Mouse (Mus musculus) MEL (cell line): ENCODE results near the gene Zfp773. TPM values are rescaled to one million over a fixed set of nuclear protein-coding genes. Genes with fewer than 3 reads are reported as not detected.
A peak's percentile ranks its signal among the peaks of the same experiment; 100 is the strongest.

Experiments used
- DNase-seq: peaks from one replicate; pipeline ENCODE4 v3.0.0; 2011; ENCODE audit warnings: low read depth, low spot score
- H3K27ac ChIP-seq: 2 replicates; pipeline ENCODE4 v1.5.1; 2012; ENCODE audit warnings: low read depth, mild to moderate bottlenecking, control low read depth, low read length, moderate library complexity; ENCODE audit not compliant: control insufficient read depth
- H3K27me3 ChIP-seq, 2 experiments: fragments of 150-350 bp in 1 of 2; sonication (generic) in 1 of 2; 2 replicates each; pipeline ENCODE4 v1.6.1; 2012; ENCODE audit warnings: low read length in 2 of 2, mild to moderate bottlenecking in 2 of 2, improper control_type of control experiment in 1 of 2, moderate library complexity in 1 of 2; ENCODE audit not compliant: insufficient read depth in 2 of 2, control insufficient read depth in 1 of 2
- H3K36me3 ChIP-seq, 2 experiments: 2 replicates each; pipeline ENCODE4 v1.6.1; 2012 to 2014; ENCODE audit warnings: low read length in 2 of 2, improper control_type of control experiment in 1 of 2, inconsistent platforms in 1 of 2, mild to moderate bottlenecking in 1 of 2; ENCODE audit not compliant: insufficient read depth in 2 of 2, control insufficient read depth in 1 of 2
- H3K4me1 ChIP-seq, 2 experiments: fragments of 150-350 bp in 1 of 2; sonication (generic) in 1 of 2; 2 replicates each; pipeline ENCODE4 v1.6.1; 2012; ENCODE audit warnings: low read length in 2 of 2, improper control_type of control experiment in 1 of 2, mild to moderate bottlenecking in 1 of 2; ENCODE audit not compliant: insufficient read depth in 2 of 2, control insufficient read depth in 1 of 2
- H3K4me3 ChIP-seq, 2 experiments: fragments of 150-350 bp in 1 of 2; sonication (generic) in 1 of 2; 2 replicates each; pipeline ENCODE4 v1.5.1; 2012; ENCODE audit warnings: low read depth in 2 of 2, low read length in 2 of 2, mild to moderate bottlenecking in 2 of 2, moderate library complexity in 2 of 2, control low read depth in 1 of 2, improper control_type of control experiment in 1 of 2; ENCODE audit not compliant: control insufficient read depth in 1 of 2, insufficient read depth in 1 of 2
- H3K79me2 ChIP-seq: 2 replicates; pipeline ENCODE4 v1.6.1; 2012; ENCODE audit warnings: mild to moderate bottlenecking, low read length, moderate library complexity; ENCODE audit not compliant: control insufficient read depth, poor library complexity, insufficient read depth
- H3K9ac ChIP-seq: 2 replicates; pipeline ENCODE4 v1.6.1; 2012; ENCODE audit warnings: low read depth, mild to moderate bottlenecking, control low read depth, low read length, moderate library complexity; ENCODE audit not compliant: control insufficient read depth, poor library complexity, severe bottlenecking
- H3K9me3 ChIP-seq: fragments of 150-350 bp; sonication (generic); replicated peaks from 2 replicates; pipeline ENCODE4 v1.6.1; 2012; ENCODE audit warnings: mild to moderate bottlenecking, low read length, improper control_type of control experiment, moderate library complexity; ENCODE audit not compliant: insufficient read depth
- CTCF ChIP-seq, 3 experiments: IDR thresholded peaks in 2 of 3; conservative IDR thresholded peaks in 1 of 3; 2 replicates each; pipeline ENCODE4 v1.5.1; 2011 to 2012; ENCODE audit warnings: low read length in 3 of 3, low read depth in 2 of 3, mild to moderate bottlenecking in 2 of 3, improper control_type of control experiment in 1 of 3, inconsistent platforms in 1 of 3, mixed read lengths in 1 of 3, moderate library complexity in 1 of 3; ENCODE audit not compliant: control insufficient read depth in 1 of 3, insufficient read depth in 1 of 3, poor library complexity in 1 of 3, severe bottlenecking in 1 of 3
- ELF1 ChIP-seq: IDR thresholded peaks from 2 replicates; pipeline ENCODE4 v1.6.1; 2014; ENCODE audit warnings: low read depth, mild to moderate bottlenecking, inconsistent platforms, low read length, improper control_type of control experiment, moderate library complexity
- EP300 ChIP-seq, 2 experiments: IDR thresholded peaks; 2 replicates each; pipeline ENCODE4 v1.6.1; 2011; ENCODE audit warnings: improper control_type of control experiment in 2 of 2, low read length in 2 of 2, low read depth in 1 of 2, mild to moderate bottlenecking in 1 of 2
- GATA1 ChIP-seq: IDR thresholded peaks from 2 replicates; pipeline ENCODE4 v1.6.1; 2011; ENCODE audit warnings: low read depth, low read length, improper control_type of control experiment
- MAZ ChIP-seq: IDR thresholded peaks from 2 replicates; pipeline ENCODE4 v1.6.1; 2012; ENCODE audit warnings: low read depth, mild to moderate bottlenecking, inconsistent platforms, low read length, improper control_type of control experiment
- MEF2A ChIP-seq: IDR thresholded peaks from 2 replicates; pipeline ENCODE4 v1.6.1; 2014; ENCODE audit warnings: low read depth, mild to moderate bottlenecking, inconsistent platforms, low read length, improper control_type of control experiment; ENCODE audit not compliant: poor library complexity, insufficient replicate concordance, severe bottlenecking; ENCODE audit errors: extremely low read depth
- MXI1 ChIP-seq: IDR thresholded peaks from 2 replicates; pipeline ENCODE4 v1.6.1; 2011; ENCODE audit warnings: mild to moderate bottlenecking, low read depth, low read length, improper control_type of control experiment
- MYB ChIP-seq: IDR thresholded peaks from 2 replicates; pipeline ENCODE4 v1.6.1; 2011; ENCODE audit warnings: mild to moderate bottlenecking, low read depth, low read length, improper control_type of control experiment
- MYC ChIP-seq: IDR thresholded peaks from 2 replicates; pipeline ENCODE4 v1.6.1; 2011; ENCODE audit warnings: low read depth, mild to moderate bottlenecking, low read length, improper control_type of control experiment, moderate library complexity
- NELFE ChIP-seq: IDR thresholded peaks from 2 replicates; pipeline ENCODE4 v1.6.1; 2011; ENCODE audit warnings: low read depth, low read length, improper control_type of control experiment
- POLR2A ChIP-seq, 2 experiments: IDR thresholded peaks; 2 replicates each; pipeline ENCODE4 v1.6.1; 2011 to 2012; ENCODE audit warnings: low read length in 2 of 2, mild to moderate bottlenecking in 2 of 2, control low read depth in 1 of 2, improper control_type of control experiment in 1 of 2, low read depth in 1 of 2, moderate library complexity in 1 of 2; ENCODE audit not compliant: control insufficient read depth in 1 of 2, insufficient read depth in 1 of 2, poor library complexity in 1 of 2
- POLR2AphosphoS5 ChIP-seq: IDR thresholded peaks from 2 replicates; pipeline ENCODE4 v1.6.1; 2012; ENCODE audit warnings: low read depth, borderline replicate concordance, mild to moderate bottlenecking, inconsistent platforms, low read length, moderate library complexity, mixed read lengths
- SMC3 ChIP-seq: IDR thresholded peaks from 2 replicates; pipeline ENCODE4 v1.6.1; 2011; ENCODE audit warnings: low read depth, low read length, improper control_type of control experiment
- TAL1 ChIP-seq: IDR thresholded peaks from 2 replicates; pipeline ENCODE4 v1.6.1; 2012; ENCODE audit warnings: mild to moderate bottlenecking, inconsistent platforms, low read length, moderate library complexity, mixed read lengths
- TBP ChIP-seq: IDR thresholded peaks from 2 replicates; pipeline ENCODE4 v1.8.0; 2011; ENCODE audit warnings: low read depth, low read length, improper control_type of control experiment
- USF2 ChIP-seq, 2 experiments: IDR thresholded peaks; 2 replicates each; pipeline ENCODE4 v1.6.1; 2011 to 2012; ENCODE audit warnings: improper control_type of control experiment in 2 of 2, low read length in 2 of 2, borderline replicate concordance in 1 of 2, inconsistent platforms in 1 of 2, low read depth in 1 of 2, mild to moderate bottlenecking in 1 of 2; ENCODE audit not compliant: insufficient read depth in 1 of 2
- ZC3H11A ChIP-seq: IDR thresholded peaks from 2 replicates; pipeline ENCODE4 v1.6.1; 2012; ENCODE audit warnings: low read depth, mild to moderate bottlenecking, inconsistent platforms, low read length, improper control_type of control experiment
- ZKSCAN1 ChIP-seq: IDR thresholded peaks from 2 replicates; pipeline ENCODE4 v1.6.1; 2012; ENCODE audit warnings: low read depth, mild to moderate bottlenecking, inconsistent platforms, low read length, improper control_type of control experiment, moderate library complexity
- ZMIZ1 ChIP-seq: IDR thresholded peaks from 2 replicates; pipeline ENCODE4 v1.6.1; 2012; ENCODE audit warnings: low read depth, mild to moderate bottlenecking, inconsistent platforms, low read length, improper control_type of control experiment, moderate library complexity
- polyA plus RNA-seq, 2 experiments: library from polyadenylated mRNA; stranded (reverse) in 1 of 2; unstranded in 1 of 2; fragments of >175 nt in 1 of 2; fragments of >200 nt in 1 of 2; gene quantifications; 2 replicates each; pipeline versions ENCODE4 v1.2.1 to v1.2.4; 2012; ENCODE audit warnings: low replicate concordance in 2 of 2, low read depth in 1 of 2; ENCODE audit not compliant: insufficient read length in 2 of 2, insufficient read depth in 1 of 2, missing spikeins in 1 of 2
- total RNA-seq: library from RNA; depleted of rRNA; stranded (reverse); fragments of 300-350 nt; gene quantifications from 2 replicates; pipeline ENCODE4 v1.2.3, GENCODE M21; 2012

Gene Zfp773
- total and polyA plus RNA-seq, 3 experiments, result 0.15 to 0.57 TPM; not detected in 1

DNA sequence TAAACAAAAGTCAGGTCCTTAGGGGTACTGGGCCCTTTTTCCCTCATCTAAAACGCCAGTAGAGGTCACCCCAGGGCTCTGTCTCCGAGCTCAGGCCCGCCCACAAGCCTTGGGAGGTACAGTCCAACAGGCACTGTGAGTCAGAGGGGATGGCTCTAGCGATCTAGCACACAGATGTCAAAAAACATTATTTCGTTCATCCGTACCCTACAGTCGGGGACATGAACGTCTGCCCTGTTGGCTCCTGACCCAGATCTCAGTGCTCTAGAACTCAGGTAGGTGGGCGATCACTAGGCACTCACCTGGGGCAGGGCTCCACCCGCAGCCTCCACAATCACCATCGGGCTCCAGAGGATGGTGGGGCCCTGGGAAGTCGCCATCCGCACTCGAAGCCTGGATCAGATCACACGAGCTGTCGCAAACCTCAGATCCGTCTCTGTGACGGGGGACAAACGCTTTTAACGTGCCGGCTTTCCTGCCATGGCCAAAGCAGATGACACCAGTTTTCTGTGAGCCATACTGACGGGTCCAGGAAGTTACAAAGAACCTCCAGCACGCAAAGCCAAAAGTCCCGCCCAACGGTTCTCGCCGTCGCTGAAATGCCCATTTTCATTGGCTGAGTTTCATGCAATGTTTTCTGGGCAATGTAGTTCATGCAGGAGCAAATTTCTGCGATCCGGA is 15.5 kb downstream of the Zfp773 start, which contains the start of gene Zfp954 (continued):
- peak; percentile 83 for TF ChIP-seq ELF1
- TF ChIP-seq MYC, result no peak
- peak; percentile 71; the same call in 1 of the 2 replicates for TF ChIP-seq TBP
- TF ChIP-seq TAL1, result no peak
- TF ChIP-seq MEF2A, result no peak
- TF ChIP-seq CTCF (IDR thresholded peaks at IDR 0.05 in 2 of 3, conservative IDR thresholded peaks at IDR 0.05 in 1 of 3; ENCODE audit: control insufficient read depth in 1 of 3, insufficient read depth in 1 of 3, low read depth in 2 of 3, low read length in 3 of 3, poor library complexity in 1 of 3, severe bottlenecking in 1 of 3), result peak; percentile 25 to 57 (median 52)
- TF ChIP-seq USF2 (IDR thresholded peaks at IDR 0.05; ENCODE audit: borderline replicate concordance in 1 of 2, insufficient read depth in 1 of 2, low read depth in 1 of 2, low read length in 2 of 2), result no peak
- TF ChIP-seq MXI1, result peak; percentile 66
- no peak for TF ChIP-seq POLR2AphosphoS5
- TF ChIP-seq NELFE, result peak; percentile 75
- no peak for TF ChIP-seq GATA1
- peak; percentile 66; the same call in 1 of the 2 replicates for TF ChIP-seq ZMIZ1
- TF ChIP-seq ZC3H11A, result no peak
- TF ChIP-seq POLR2A (IDR thresholded peaks at IDR 0.05; ENCODE audit: control insufficient read depth in 1 of 2, insufficient read depth in 1 of 2, low read depth in 1 of 2, low read length in 2 of 2, poor library complexity in 1 of 2), result peak; percentile 58 to 76
- no peak for TF ChIP-seq MYB
- no peak for TF ChIP-seq ZKSCAN1

DNA sequence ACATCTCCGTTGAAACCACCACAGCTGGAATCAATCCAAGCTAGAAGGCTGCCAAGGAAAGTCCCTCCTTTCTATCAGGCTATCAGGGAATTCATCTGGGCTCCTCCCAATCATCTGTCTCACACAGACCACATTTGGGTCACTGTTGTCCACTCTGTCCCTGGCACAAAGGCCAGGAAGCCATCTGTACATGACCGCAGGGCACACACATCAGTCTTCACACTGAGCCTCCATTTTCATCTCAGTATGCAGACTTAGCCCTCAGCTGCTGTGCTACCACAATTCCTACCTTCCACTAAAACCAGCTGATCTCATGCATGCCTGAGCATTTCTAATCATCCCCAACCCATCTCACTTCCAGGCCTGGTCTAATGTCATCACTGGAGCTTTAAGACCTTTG is 18.1 kb downstream of the Zfp773 start:
- no peak for TF ChIP-seq MAZ
- no peak for TF ChIP-seq SMC3
- no peak for TF ChIP-seq EP300 (IDR thresholded peaks at IDR 0.05; ENCODE audit: low read depth in 1 of 2, low read length in 2 of 2)
- TF ChIP-seq ZC3H11A, result no peak
- H3K36me3 ChIP-seq, result peaks cover 0 to 5% of the 10 kb centered on the region in 2 experiments; a peak in 1 of 4 replicates
- no peaks in the 10 kb centered on the region for H3K9me3 ChIP-seq

More for the DNA sequence above, 18.1 kb downstream of the Zfp773 start:
- no peak overlapping the region for H3K27ac ChIP-seq
- peaks cover 3 to 8% of the 10 kb centered on the region in 2 experiments for H3K4me1 ChIP-seq
- no peak overlapping the region for H3K4me3 ChIP-seq
- no peak for DNase-seq
- no peaks in the 10 kb centered on the region for H3K27me3 ChIP-seq
- no peak overlapping the region for H3K9ac ChIP-seq
- 0 out of 2 replicates have a peak, but pooled peaks cover 2% of the 10 kb centered on the region for H3K79me2 ChIP-seq
